In the genomic region with DNA sequence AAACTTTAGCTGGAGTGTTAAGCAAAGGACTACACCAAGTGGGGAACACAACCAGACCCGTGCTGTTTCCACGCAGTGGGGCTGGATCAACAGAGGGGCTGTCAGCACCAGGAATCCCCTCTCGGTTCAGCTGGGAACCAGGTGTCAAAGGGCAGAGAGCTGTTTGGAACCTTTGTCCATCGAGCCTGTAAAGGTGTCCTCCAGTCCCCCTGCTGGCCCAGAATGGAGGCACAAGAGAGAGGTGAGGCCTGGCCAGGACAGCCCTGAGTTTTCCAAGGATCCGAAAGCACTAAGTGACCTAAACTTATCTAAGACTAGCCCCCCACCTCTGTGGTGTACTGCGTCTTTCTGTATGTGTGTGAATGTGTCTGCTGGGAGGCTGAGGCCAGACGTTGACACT, we compare ENCODE assay signal across 9 mouse cellular contexts. TPM values are rescaled to one million over a fixed set of nuclear protein-coding genes. Genes with fewer than 3 reads are reported as not detected.
DNase-seq lines count a peak whose midpoint lies in the region; ATAC-seq and TF ChIP-seq lines count a peak whose summit lies in the region.
"Had no signal": no experiment of that assay in that cellular context is flagged by ENCODE, and none has a peak within 500 bp of the region (broad histone marks: within the 10 kb centered on the region; RNA-seq: fewer than 3 reads in every experiment).

No protein-coding gene starts in this region.

- no peaks in the 10 kb centered on the region for H3K9me3 ChIP-seq in hindbrain, embryonic 11.5 days (ENCODE audit: control insufficient read depth, low read length)
- no peaks in the 10 kb centered on the region for H3K9me3 ChIP-seq in hindbrain, embryonic 12.5 days (replicated peaks)
- H3K9me3 ChIP-seq in MEL (replicated peaks; ENCODE audit: insufficient read depth, low read length) = no peaks in the 10 kb centered on the region
- H3K9me3 ChIP-seq in kidney, postnatal 0 days (replicated peaks; ENCODE audit: low read length) = no peaks in the 10 kb centered on the region
- H3K9me3 ChIP-seq: limb, embryonic 13.5 days had no signal

- peak; percentile 44 to 48 (median 45) for TF ChIP-seq CTCF in MEL (IDR thresholded peaks at IDR 0.05 in 2 of 3, conservative IDR thresholded peaks at IDR 0.05 in 1 of 3; ENCODE audit: control insufficient read depth in 1 of 3, insufficient read depth in 1 of 3, low read depth in 2 of 3, low read length in 3 of 3, poor library complexity in 1 of 3, severe bottlenecking in 1 of 3)
- TF ChIP-seq CTCF in kidney, postnatal 0 days (IDR thresholded peaks at IDR 0.05; ENCODE audit: low read depth) = peak; percentile 74

- TF ChIP-seq EP300 in MEL (IDR thresholded peaks at IDR 0.05; ENCODE audit: low read depth in 1 of 2, low read length in 2 of 2) = no peak

- H3K9ac ChIP-seq in hindbrain, embryonic 11.5 days (ENCODE audit: low read depth, low read length) = no peak overlapping the region
- H3K9ac ChIP-seq in hindbrain, embryonic 12.5 days = no peak overlapping the region
- H3K9ac ChIP-seq in MEL (ENCODE audit: control insufficient read depth, low read depth, low read length, poor library complexity, severe bottlenecking) = no peak overlapping the region
- no peak overlapping the region for H3K9ac ChIP-seq in kidney, postnatal 0 days (ENCODE audit: low read depth, low read length)
- H3K9ac ChIP-seq: limb, embryonic 13.5 days had no signal

- H3K27ac ChIP-seq in hindbrain, embryonic 11.5 days (ENCODE audit: low read depth, low read length) = no peak overlapping the region
- H3K27ac ChIP-seq in hindbrain, embryonic 12.5 days = no peak overlapping the region
- H3K27ac ChIP-seq in MEL (ENCODE audit: control insufficient read depth, low read depth, low read length) = no peak overlapping the region
- H3K27ac ChIP-seq in kidney, postnatal 0 days = no peak overlapping the region
- H3K27ac ChIP-seq: limb, embryonic 13.5 days had no signal

- H3K4me1 ChIP-seq in hindbrain, embryonic 11.5 days (replicated peaks; ENCODE audit: control insufficient read depth, insufficient read depth, low read length) = peaks cover 2% of the 10 kb centered on the region; the same call in 1 of the 2 replicates
- H3K4me1 ChIP-seq in hindbrain, embryonic 12.5 days = peaks cover 20% of the 10 kb centered on the region
- peaks cover 3 to 19% of the 10 kb centered on the region in 2 experiments; a peak in 3 of 4 replicates for H3K4me1 ChIP-seq in MEL (ENCODE audit: control insufficient read depth in 1 of 2, insufficient read depth in 2 of 2, low read length in 2 of 2)
- H3K4me1 ChIP-seq in kidney, postnatal 0 days (replicated peaks; ENCODE audit: insufficient read depth, low read length) = peaks cover 11% of the 10 kb centered on the region; the same call in 1 of the 2 replicates

- no peak for TF ChIP-seq POLR2A in MEL (IDR thresholded peaks at IDR 0.05; ENCODE audit: control insufficient read depth in 1 of 2, insufficient read depth in 1 of 2, low read depth in 1 of 2, low read length in 2 of 2, poor library complexity in 1 of 2)

- no peaks in the 10 kb centered on the region for H3K27me3 ChIP-seq in hindbrain, embryonic 11.5 days (ENCODE audit: control insufficient read depth, insufficient read depth, low read length)
- no peaks in the 10 kb centered on the region for H3K27me3 ChIP-seq in hindbrain, embryonic 12.5 days
- no peaks in the 10 kb centered on the region for H3K27me3 ChIP-seq in MEL (ENCODE audit: control insufficient read depth in 1 of 2, insufficient read depth in 2 of 2, low read length in 2 of 2)
- no peaks in the 10 kb centered on the region for H3K27me3 ChIP-seq in kidney, postnatal 0 days (ENCODE audit: insufficient read depth, low read length)
- H3K27me3 ChIP-seq: limb, embryonic 13.5 days had no signal

- peaks cover 5% of the 10 kb centered on the region; the same call in 1 of the 2 replicates for H3K79me2 ChIP-seq in MEL (ENCODE audit: control insufficient read depth, insufficient read depth, low read length, poor library complexity)

- peak; percentile 64 for DNase-seq in hindbrain, embryonic 11.5 days (ENCODE audit: low spot score)
- peak; percentile 52 for DNase-seq in A20 (ENCODE audit: low read depth, low spot score)
- no peak for DNase-seq in MEL (ENCODE audit: low read depth, low spot score)
- DNase-seq in kidney, postnatal 0 days (ENCODE audit: low spot score) = peak; percentile 59
- peak; percentile 38 to 39 for DNase-seq in thymus, postnatal 36 days
- DNase-seq in Muller cell, postnatal 12 days (ENCODE audit: inconsistent ontology term) = no peak

- WGBS in hindbrain, embryonic 11.5 days = 44% methylated on average over 7 of the region's 7 CpGs
- 41% methylated on average over 7 of the region's 7 CpGs for WGBS in hindbrain, embryonic 12.5 days
- 40% methylated on average over 7 of the region's 7 CpGs for WGBS in kidney, postnatal 0 days

- no peak; the same call in none of the 2 replicates for TF ChIP-seq RAD21 in MEL (IDR thresholded peaks at IDR 0.05; ENCODE audit: low read depth, low read length)

- no peak for ATAC-seq in hindbrain, embryonic 11.5 days (ENCODE audit: low FRiP score)
- no peak for ATAC-seq in hindbrain, embryonic 12.5 days (ENCODE audit: low FRiP score)
- ATAC-seq in kidney, postnatal 0 days (replicated peaks; ENCODE audit: low FRiP score, low read depth) = no peak
- ATAC-seq in granulocyte monocyte progenitor cell, adult 5-6 weeks (replicated peaks; ENCODE audit: poor library complexity, severe bottlenecking) = no peak

- no peak overlapping the region for H3K4me3 ChIP-seq in hindbrain, embryonic 11.5 days (ENCODE audit: low read depth, low read length)
- no peak overlapping the region for H3K4me3 ChIP-seq in hindbrain, embryonic 12.5 days
- H3K4me3 ChIP-seq in MEL (ENCODE audit: control insufficient read depth in 1 of 2, insufficient read depth in 1 of 2, low read depth in 2 of 2, low read length in 2 of 2) = no peak overlapping the region
- H3K4me3 ChIP-seq in kidney, postnatal 0 days (replicated peaks; ENCODE audit: low read depth, low read length) = no peak overlapping the region
- H3K4me3 ChIP-seq: limb, embryonic 13.5 days had no signal

- no peak overlapping the region for H3K4me2 ChIP-seq in hindbrain, embryonic 11.5 days (replicated peaks; ENCODE audit: low read depth, low read length)
- no peak overlapping the region for H3K4me2 ChIP-seq in hindbrain, embryonic 12.5 days (replicated peaks)
- H3K4me2 ChIP-seq in kidney, postnatal 0 days (ENCODE audit: low read length) = no peak overlapping the region
- H3K4me2 ChIP-seq: limb, embryonic 13.5 days had no signal

- no peaks in the 10 kb centered on the region for H3K36me3 ChIP-seq in hindbrain, embryonic 11.5 days (ENCODE audit: control insufficient read depth, insufficient read depth, low read length)
- H3K36me3 ChIP-seq in hindbrain, embryonic 12.5 days = no peaks in the 10 kb centered on the region
- H3K36me3 ChIP-seq in MEL (ENCODE audit: control insufficient read depth in 1 of 2, insufficient read depth in 2 of 2, low read length in 2 of 2) = peaks cover 0 to 15% of the 10 kb centered on the region in 2 experiments; a peak in 2 of 4 replicates
- H3K36me3 ChIP-seq in kidney, postnatal 0 days (ENCODE audit: insufficient read depth, low read length) = no peaks in the 10 kb centered on the region
- H3K36me3 ChIP-seq: limb, embryonic 13.5 days had no signal

TF ChIP-seq in MEL, 35 proteins besides CTCF, POLR2A, EP300 and RAD21:
- TF ChIP-seq SMC3 (IDR thresholded peaks at IDR 0.05; ENCODE audit: low read depth, low read length) (peak; percentile 34; the same call in 1 of the 2 replicates), TBP (IDR thresholded peaks at IDR 0.05; ENCODE audit: low read depth, low read length) (no peak), MYB (IDR thresholded peaks at IDR 0.05; ENCODE audit: low read depth, low read length) (no peak), MAZ (IDR thresholded peaks at IDR 0.05; ENCODE audit: low read depth, low read length) (no peak)

RNA-seq across cellular contexts. Expression of gene Ptma, which starts 6.2 kb away (rescaled TPM):
- polyA plus RNA-seq in hindbrain, embryonic 11.5 days (2014; fragmentation: Nextera tagmentation; extraction: Ambion mirVana) = 3,351 and 3,402 TPM in 2 replicates
- polyA plus RNA-seq in hindbrain, embryonic 12.5 days (2016; fragmentation: Nextera tagmentation; extraction: Ambion mirVana) = 2,735 and 2,863 TPM in 2 replicates
- 3,309 and 3,407 TPM in 2 replicates for total RNA-seq in MEL (2012; rRNA removed)
- 1,000 to 10,000 TPM; 2,419 to 4,891 TPM for polyA plus RNA-seq in MEL (2012; ENCODE audit: insufficient read depth in 1 of 2, insufficient read length in 2 of 2, low read depth in 1 of 2, low replicate concordance in 2 of 2, missing spikeins in 1 of 2)
- polyA plus RNA-seq in kidney, postnatal 0 days (2015; fragmentation: Nextera tagmentation; extraction: Ambion mirVana) = 2,429 and 2,697 TPM in 2 replicates
- total RNA-seq in granulocyte monocyte progenitor cell, adult 5-6 weeks (2014; fragmentation: Nextera tagmentation) = 3,814 and 3,953 TPM in 2 replicates
- 7,771 and 8,789 TPM in 2 replicates for total RNA-seq in granulocyte monocyte progenitor cell, adult 5-6 weeks (2017)

Comparison
In these comparisons a context has a peak if more than half of its experiments do, and no peak if none do; other contexts are left out.
1. DNase-seq: peak in hindbrain, embryonic 11.5 days (single experiment), A20 (single experiment), kidney, postnatal 0 days (single experiment) and thymus, postnatal 36 days (2 of 2); none in MEL (single experiment) and Muller cell, postnatal 12 days (single experiment).